Mouse (Mus musculus) G1E-ER4 (cell line): ENCODE data around the gene Apba2. TPM values are rescaled to one million over a fixed set of nuclear protein-coding genes. Genes with fewer than 3 reads are reported as not detected.

Source experiments
- GATA1 ChIP-seq: IDR thresholded peaks from one replicate; pipeline ENCODE4 v1.8.0; 2012; ENCODE audit warnings: low read length, inconsistent platforms
- polyA plus RNA-seq: library from polyadenylated mRNA; stranded (reverse); fragments of >175 nt; gene quantifications from 2 replicates; pipeline ENCODE4 v1.2.3, GENCODE M21; 2012

Gene Apba2
- polyA plus RNA-seq: not detected in 2 replicates

DNA sequence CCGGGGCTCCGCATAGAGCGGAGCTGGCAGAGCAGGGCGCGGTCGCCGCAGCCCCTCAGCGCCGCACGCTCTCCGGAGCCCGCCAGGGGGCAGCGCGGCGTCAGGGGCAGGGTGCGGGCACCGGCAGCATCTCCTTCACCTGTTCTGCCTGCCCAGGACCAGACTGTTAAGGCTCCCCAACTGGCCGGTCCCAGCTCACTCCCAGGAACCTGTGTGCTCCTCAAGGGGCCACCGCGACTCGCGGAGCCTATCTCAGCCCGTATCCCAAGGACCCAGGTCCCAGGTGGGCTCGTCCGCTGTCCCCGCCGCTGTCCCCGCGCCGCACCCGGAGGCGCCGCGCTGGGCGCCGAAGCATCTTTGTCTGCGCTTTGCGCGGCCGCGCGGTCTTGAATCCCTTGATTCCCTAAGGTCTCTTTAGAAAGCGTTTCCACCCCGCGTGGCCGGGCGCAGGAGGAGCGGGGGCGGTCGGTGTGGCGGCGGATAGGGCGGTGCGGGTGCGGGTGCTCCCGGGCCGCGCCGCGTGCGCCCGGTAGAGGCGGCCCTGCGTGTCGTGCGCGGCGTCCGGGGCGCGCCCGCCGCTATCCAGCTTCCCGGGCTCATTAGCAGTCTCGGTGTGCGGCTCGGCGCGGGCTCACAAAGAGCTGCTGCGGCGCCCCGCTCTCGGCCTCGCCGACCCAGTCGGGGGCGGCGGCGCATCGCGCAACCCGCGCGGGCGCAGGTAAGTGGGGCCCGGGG, at the start of gene Apba2:
Gene Apba2, plus strand, starts transcription at position 171 of the 735 bp plus-strand sequence.
- no peak for TF ChIP-seq GATA1

DNA sequence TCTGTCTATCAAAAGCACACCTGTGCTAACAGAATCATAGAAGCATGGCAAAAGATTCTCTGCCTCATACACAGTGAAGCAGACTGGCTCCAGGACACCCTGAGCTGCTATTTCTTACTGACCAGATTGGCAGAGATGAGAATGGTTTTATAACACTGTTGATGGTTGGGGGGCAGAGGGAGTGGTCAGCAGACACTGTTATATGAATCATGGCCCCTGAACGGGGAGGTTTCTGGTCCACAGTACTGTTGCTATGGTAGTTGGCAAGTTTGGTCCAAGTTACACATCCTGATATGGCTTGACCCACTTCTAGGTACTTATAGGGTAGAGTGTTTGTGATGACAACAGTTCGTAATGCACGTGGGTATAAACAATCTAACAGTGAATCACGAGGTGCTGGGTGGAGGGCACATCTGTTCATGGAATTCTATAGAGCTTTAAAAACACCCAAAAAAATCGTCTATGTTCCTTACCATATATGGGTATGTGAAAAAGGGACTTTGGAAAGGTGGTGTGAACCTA, 49.6 kb upstream of the Apba2 start:
- TF ChIP-seq GATA1: no peak

DNA sequence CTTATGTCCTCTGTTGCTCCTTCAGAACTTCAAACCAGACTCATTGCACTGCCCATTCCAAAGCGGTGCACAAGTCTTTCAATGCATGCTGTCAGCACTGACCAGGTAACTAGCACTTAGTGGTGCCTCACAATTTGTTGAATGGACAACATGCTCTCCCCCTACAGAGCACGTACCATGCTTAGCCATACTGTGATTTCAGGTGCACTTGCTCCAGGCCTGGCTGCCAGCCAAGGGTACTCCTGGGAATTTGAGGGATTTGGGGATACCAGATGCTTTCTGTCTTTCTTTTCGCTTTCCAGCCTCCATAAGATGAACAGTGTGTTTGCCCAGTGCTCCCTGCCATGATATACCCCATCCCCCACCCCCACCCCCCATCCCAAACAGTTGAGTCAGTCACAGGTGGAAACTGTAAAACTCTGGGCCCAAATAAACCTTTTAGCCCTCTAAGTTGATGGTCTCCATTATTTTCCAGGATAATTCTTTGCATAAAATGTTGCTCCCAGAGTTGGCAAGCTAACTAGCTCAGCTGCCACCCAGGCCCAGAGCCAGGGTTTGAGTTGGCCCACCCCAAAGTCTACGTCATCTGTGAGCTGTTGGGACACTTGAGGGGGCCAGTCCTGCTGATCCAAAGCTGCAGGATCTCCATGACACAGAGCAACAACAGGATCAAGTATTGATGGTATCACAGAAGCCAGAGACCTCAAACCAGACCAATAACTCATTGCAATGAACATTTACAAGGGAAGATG, 48.9 kb upstream of the Apba2 start:
- TF ChIP-seq GATA1: no peak

- no peak for TF ChIP-seq GATA1
Observed at GRCm38 (mm10) chr7:64456176-64456575, 45.3 kb upstream of the Apba2 start.

DNA sequence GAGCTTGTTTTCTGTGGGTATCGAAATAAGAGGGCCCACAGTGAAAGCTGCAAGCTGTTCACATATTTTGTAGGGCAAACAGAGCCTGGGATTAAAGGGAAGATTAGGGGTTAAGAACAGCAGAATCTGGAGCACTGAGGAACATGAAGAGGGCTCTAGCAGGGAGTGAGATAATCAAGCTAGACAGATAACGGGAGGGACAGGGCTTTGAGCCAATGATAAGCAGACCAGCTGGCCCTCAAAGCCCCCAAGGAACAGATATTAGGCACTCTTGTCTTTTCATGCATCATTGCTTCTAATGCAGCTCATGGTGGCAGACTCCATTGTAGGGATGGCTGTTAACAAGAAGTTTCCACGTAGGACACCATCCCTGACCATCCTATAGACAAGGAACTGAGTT, 44.8 kb upstream of the Apba2 start:
- TF ChIP-seq GATA1: no peak

GRCm38 (mm10) chr7:64457811-64458210, 43.7 kb upstream of the Apba2 start:
- no peak for TF ChIP-seq GATA1

- TF ChIP-seq GATA1: no peak
Observed at GRCm38 (mm10) chr7:64497438-64497837, 4.1 kb upstream of the Apba2 start.

DNA sequence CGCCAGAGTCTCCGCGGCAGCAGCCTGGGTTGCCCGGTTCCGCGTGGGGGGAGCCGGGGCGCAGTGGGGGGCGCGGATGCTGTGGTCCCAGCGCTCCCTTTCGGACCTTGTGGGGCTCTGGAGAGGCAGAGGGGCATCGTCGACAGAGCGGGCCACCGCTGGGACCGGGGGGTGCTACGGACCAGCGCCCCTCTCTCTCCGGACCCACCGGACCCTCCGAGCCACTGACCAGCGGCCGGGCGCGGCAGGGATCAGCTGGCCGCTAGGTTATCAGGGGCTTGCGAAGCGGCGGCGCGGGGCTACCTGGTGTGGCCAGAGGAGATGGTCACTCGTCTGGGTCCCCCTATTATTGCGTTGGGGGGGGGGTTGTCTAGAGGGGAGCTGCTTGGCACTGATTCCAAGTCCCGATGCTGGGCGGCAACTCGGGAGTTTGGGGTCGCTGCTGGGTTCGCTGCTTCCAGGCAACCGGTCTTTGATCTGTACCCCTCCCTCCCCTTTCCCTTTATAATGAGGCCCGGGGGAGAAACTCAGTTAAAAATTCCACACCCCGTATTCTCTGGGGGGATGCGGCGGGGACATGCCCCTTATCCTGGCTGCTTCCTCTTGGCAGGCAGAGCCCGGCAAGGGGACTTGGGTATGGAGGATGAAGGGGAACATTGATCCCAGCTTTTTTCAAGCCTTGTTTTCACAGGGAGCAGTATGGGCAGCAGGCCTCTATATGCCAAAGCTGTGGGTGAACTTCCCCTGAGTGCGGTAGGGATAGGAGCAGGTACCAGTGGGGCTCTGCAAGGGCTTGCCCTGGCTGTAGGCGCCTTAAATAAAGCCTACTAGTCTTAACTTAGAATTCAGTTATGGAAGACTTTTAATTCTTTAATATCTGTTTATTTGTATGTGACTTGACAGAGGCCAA, 1.0 kb downstream of the Apba2 start:
- no peak for TF ChIP-seq GATA1

GRCm38 (mm10) chr7:64503641-64504040, 2.1 kb downstream of the Apba2 start:
- no peak for TF ChIP-seq GATA1

DNA sequence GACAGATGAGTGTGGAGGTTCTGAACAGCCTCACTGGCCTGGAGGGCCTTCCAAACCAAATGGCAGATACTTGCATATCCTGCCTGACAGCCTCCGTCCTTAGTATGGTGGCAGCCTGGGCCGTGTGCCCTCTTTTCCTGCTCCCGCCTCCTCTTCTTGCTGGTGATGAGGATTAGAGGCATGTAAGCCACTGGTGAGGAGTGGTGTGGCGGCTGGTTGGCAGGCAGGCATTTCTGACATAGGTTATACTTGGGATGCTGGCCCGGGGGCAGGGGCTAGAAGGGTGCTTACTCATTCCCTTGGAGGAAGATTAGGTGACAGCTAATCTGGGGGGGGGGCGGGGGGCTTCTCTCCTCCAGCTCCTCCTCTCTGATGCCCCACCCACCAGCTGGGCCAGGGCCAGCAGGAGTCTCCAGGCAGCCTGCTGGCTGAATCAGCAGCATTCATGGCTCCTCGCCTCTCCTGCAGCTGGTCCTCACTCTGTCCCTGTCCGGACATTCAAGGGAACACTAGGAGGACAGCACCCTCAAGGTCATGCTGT, 3.3 kb downstream of the Apba2 start:
- no peak for TF ChIP-seq GATA1

- TF ChIP-seq GATA1: no peak
Observed at GRCm38 (mm10) chr7:64505571-64505970, 4.1 kb downstream of the Apba2 start.

GRCm38 (mm10) chr7:64508826-64509225, 7.3 kb downstream of the Apba2 start:
- TF ChIP-seq GATA1: no peak

DNA sequence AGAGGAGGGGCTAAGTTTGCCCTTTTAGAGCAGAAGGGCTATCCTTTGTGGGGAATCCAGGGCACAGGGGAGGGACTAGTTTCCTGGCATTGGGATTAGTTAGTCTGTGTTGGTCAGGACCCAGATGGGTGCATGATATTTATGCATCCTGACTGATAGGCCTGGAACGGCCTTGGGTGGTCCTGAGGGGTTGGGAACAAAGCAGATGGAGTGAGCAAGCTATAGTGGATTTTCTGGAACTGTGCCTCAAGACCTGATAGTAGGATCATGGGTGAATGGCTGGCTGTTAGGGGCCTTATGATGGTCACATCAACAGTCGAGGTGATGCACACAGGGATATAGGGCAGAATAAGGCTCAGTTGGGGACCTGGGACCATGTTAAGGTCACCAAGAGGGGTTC, 8.4 kb downstream of the Apba2 start:
- no peak for TF ChIP-seq GATA1

GRCm38 (mm10) chr7:64510526-64511210, 9.2 kb downstream of the Apba2 start:
- TF ChIP-seq GATA1: no peak

DNA sequence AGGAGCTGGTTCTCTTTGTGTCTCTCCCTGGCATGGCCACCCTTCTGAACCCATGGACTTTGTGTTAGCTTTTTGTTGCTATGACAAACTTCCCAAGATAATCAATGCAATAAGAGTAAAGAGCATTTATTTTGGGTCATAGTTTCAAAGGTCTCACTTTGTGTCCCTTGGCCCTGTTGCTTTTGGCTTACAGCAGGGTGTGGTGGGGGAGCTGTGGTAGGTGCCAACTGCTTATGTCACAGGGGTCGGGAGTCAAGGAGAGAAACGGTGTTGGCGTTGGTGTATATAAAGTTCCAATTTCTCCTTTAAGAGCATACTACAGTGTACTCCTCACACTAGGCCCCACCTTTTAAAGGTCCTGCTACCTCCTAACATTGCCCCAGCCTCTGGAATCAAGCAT, 12.1 kb downstream of the Apba2 start:
- TF ChIP-seq GATA1: no peak
